Mouse (Mus musculus): ENCODE results near the gene Krt79. TPM values are rescaled to one million over a fixed set of nuclear protein-coding genes. Genes with fewer than 3 reads are reported as not detected.

Gene Krt79
- 1 to 10 TPM in 1 of 2 experiments, under 1 TPM in 1; 0.99 to 1.5 TPM for total RNA-seq (2021)
- long read RNA-seq, experiment 1, partial matches to known transcripts: 1 of 3 reads
- long read RNA-seq, experiment 1, other reads (novel, unspliced or antisense): 2 of 3 reads
- long read RNA-seq, experiment 2: 0 reads

DNA sequence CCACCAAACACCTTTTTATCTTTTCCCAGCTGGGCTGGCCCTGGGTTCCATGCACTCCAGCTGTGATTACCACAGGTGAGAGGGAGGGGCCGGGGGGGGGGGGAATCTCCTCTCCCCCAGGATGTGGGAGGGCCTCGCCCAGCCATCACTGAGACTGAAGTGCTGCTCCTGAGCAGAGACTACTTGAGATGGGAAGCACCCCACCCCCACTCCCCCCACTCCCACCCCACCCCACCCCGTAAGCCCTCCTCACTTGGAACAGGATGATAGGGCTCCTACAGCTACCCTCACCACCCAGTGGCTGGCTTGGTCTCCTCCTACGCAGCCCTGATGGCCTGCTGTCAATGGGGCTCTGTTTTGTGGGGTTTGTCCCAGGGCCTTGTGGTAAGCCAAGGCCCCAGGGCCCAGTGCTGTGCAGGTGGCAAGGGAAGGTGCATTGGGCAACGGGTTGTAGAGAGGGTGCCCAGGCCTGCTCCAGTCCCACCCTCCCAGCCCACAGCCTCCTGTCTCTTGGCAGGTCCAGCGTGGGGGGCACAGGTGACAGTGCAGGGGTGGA, at the start of gene Krt79:
TSS of gene Krt79 (minus strand) at position 51 of the 556 bp plus-strand sequence.
- DNase-seq: no peak

DNA sequence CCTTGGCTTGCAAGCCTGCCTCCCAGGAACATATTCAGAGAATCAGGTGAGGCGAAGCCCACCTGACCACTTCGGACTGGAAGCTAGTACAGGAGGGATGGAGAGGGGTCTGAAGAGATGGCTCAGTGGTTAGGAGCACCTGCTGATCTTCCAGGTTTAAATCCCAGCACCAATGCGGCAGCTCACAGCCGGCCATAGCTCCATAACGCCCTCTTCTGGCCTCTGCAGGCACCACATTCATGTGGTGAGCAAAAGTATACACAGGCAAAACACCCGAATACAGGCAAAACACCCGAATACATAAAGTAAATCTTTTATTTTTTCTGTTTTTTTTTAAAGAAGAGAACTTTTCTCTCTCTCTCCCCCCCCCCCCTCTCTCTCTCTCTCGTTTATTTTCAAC, 48.6 kb upstream of the Krt79 start:
- DNase-seq: no peak

DNA sequence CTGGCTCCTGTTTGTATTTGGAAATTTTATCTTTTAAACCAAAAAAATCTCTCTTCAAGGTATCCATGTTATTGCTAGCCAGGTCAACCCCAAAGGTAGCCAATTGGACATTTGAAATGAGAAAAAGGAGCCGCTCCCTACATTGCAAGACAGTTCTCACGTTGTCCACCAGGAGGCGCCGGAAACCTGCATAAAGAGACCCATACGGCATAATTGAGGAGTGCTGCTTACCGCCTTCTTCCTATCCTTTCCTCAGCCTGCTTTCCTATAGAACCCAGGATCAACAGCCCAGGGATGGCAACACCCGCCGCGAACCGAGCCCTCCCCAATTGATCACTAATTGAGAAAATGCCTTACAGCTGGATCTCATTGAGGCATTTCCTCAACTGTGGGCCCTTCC, 48.0 kb upstream of the Krt79 start:
- peak; percentile 83 for DNase-seq

DNA sequence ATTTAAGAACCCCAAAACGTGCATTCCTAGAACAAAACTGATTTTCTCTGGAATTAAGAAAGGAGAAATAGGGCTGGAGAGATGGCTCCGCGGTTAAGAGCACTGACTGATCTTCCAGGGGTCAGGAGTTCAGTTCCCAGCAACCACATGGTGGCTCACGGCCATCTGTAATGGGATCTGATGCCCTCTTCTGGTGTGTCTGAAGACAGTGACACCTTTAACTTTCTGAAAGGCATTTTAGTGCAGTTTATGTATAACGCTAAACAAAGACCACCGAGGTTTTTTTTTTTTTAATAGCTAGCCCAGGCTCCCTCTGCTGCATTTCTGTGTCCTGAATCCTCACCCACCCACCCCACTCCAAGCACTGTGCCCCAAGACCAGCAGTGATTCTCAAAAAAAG, 44.6 kb upstream of the Krt79 start:
- DNase-seq: no peak

DNA sequence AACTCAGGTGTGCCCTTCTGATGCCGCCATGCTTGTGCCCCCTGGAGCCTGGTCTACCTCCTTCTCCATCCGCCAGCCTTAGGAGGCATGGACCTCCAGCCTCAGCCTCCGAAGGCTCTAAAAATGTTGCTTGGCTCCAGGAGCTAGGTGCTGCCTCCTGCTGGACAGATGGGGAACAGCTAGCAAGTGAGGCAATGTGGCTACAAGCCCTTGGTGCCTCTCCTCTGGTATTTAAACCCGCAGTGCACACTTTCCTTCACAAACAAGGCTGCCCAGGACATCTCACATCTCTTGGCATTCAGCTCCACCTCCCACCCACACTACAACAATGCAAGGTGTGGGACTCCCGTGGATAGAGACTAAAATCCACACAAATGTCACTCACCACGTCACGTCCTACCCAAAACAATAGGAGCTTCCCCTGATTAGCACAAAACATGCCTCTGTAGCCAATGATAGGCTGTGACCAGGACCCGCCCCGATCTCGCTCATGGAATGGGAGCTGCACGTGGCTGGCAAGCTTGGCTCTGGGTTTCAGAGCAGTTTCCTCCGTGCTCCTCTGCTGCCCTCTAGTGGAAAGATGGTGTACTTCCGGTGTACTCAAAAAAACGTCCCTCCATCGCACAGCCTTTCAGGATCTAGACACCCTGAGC, 44.0 kb upstream of the Krt79 start:
- DNase-seq: peak; percentile 90 to 93

DNA sequence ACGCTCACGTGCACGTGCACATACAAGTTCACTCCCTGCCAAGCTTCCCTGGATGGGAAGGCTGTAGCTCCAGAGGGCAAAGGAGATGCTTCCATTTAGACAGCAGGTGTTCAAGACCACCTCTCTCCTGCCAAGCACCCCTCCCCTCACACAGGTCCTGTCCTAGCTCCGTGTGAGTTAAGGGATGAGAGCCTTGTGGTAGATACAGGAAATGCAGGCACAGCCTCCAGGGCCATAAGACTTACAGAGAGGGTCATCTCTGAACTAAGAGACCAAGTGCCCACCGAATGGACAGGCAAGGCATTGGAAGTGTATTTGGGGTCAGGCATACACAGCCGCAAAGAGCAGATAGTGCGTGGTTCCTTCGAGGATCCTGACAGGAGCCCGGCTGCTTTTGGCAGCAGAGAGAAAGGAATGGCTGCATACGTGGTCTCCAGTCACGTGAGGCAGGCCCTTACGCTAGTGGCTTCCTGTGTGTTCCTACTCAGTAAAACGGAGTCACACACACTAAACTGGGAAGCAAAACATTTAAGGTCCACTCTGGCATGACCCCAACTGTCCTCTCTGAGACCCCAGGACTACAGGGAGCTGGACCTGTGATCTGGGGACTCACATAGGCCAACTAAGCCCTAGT, 43.3 kb upstream of the Krt79 start:
- no peak for DNase-seq

DNA sequence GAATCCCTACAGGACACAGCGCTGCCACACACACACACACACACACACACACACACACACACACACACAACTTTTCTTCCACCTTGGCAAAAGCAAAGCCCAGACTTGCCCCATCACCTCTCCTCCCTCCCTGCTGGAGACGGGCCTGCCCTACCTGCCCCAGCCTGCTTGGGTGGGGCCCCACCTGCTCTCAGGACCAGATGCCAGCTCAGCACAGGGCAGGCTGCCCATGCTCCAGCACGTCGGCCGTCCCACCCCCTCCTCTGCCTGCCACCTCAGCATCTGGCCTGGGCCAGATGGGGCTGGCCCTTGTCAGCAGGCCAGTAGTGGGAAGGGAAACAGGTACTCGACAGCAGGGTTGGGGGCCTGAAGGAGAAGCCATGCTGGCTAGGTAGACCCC, 40.7 kb upstream of the Krt79 start:
- DNase-seq: no peak

DNA sequence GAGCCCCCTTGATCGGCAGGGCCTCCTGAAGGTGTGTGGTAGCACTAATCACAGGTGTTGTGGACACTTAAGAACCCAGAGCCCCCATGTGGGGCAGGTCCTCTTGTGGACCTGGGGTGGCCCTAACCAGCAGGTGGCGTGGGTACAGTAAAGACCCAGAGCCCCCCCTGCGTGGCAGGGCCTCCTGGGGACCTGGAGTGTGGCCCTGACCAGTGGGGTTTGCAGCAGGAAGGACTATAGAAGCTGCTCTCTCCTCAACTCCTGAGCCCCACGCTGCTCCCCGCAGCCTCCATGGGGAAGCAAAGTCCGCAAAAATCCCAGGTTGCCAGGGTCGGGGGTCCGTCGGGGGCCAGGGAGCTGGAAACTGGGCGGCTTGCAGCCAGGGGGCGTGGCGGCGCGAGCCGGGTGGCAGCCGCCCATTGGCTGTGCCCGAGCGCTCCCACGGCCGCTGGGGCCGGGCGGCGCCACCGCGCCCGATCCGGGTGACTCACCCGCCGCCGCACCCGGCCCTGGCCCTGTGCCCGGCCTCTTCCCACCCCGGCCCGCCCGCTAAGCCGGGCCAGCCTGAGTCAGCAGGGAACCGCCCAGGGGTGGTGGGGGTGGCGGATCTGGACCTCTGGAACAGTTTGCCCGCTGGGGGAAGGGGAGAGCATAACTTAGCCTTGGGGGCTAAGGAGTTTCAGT, 37.1 kb upstream of the Krt79 start:
- DNase-seq: peak; percentile 97 to 98

DNA sequence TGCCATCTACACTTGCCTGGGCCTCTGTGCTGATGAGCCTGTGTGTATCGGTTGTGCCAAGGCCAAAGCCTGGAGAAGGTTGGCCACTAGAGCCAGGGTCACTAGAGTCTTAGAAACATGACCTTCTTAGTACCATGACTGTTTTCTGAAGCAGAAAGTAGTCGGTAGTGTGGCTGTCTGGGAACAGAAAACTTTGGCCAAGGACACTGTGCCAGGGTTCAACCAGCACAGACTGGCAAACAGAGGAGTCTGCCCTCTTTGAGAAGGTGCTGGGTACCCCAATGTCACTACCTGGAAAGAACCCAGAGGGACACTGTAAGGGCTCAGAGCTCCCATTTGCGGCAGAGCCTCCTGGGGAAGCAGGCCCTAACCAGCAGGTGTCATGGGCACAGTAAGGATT, 36.5 kb upstream of the Krt79 start:
- DNase-seq: peak; percentile 54 to 56

DNA sequence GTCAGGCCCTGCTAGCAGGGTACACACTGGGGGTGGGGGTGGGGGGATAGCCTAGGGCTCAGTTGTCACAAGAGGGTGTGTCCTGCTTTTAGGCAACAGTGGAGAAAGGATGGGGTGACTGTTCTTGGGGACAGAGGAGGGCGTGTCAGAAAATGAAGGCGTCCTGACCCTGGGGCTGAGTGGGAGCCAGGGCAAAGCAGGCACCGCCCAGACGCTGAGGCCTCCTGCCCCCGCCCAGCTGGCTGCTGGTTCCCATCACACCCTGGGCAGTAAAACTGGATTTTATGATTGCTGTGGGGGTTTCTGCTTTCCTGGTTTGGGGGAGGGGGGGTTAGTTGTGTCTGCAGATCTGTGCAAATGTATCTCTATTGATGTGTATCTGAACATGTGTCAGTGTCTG, 35.9 kb upstream of the Krt79 start:
- peak in 1 of 2 experiments; percentile 61 for DNase-seq

DNA sequence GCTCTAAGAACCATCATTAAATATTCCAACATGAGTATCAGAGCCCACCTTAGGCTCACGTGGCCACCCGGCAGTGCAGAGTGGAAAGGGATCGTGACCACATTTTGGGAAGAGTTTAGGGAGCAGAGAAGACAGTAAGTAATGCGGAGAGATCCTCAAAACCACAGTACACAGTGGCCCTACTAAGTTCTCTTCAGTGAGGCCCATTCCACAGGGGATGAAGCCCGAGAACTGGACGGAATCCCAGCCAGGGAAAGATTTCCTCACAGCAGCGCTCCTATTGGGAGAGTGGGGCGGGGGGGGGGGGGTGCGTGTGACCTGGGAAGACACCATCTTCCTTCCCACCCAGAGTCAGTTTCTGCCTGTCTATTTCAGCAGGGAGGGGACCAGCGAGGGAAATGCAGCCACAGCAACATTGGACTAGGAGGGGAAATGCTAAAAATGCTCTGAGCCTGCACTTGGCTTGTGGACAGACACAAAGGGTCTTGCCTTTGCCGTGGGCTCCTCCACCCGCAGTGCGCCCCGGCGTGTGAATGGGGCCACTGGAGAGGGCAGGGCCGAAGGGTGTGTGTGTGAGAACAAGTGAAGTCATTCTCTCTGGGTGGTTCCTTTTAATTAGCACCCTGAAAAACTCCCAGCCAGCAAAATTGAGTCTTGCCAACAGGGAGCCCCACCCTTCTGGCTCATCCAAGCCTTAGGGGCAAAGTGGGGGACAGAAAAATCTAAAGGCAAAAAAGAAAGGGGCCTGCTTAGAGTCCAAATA, 34.1 kb upstream of the Krt79 start:
- no peak for DNase-seq

DNA sequence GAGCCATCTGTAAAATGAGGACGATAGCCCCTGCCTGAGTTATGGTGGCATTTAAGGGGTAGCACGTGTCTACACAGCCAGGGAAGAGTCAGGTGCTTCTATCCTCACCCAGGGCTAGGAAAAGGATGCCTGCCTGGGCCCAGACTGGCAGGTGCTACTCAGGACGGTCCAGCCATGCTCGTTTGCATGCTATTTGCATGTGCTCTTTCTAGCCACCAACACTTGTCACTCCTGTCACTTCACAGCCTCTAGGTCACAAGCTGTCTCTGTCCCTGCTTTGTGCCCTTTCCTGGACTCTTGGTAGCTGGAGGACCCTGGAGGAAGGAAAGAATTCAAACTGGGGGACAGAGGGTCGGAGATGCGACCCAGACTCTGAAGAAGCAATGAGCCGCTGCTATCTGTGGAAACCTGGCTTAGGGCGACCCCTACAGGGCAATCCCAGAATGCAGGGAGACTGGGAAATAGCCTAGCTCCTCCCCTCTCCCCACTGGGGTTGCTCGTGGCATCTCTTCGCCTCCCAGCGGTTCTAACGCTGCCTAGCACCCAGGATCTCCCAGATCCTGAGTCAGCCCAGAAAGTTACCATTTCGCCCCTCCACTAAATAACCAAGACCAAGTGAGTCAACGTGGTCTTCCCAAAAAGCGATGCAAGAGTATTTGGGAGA, 33.4 kb upstream of the Krt79 start:
- peak; percentile 93 to 94 for DNase-seq

DNA sequence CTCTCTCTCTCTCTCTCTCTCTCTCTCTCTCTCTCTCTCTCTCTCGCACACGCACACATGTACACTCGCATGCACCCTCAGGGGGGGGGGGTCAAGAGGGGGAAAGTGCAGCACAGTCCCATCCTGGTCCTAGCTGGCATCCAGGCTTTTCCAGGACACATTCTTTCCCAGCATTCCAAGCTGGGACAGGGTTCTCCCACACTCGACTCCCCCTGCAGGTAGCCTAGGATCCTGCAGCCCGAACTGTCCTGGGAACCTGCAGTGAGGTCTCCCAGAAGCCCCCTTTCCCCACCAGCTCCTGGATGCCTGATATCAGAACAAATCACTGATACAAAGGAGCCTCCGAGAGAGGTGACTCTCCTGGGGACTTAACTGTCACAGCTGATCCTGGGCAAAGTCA, 30.4 kb upstream of the Krt79 start:
- DNase-seq: peak; percentile 58 to 62

DNA sequence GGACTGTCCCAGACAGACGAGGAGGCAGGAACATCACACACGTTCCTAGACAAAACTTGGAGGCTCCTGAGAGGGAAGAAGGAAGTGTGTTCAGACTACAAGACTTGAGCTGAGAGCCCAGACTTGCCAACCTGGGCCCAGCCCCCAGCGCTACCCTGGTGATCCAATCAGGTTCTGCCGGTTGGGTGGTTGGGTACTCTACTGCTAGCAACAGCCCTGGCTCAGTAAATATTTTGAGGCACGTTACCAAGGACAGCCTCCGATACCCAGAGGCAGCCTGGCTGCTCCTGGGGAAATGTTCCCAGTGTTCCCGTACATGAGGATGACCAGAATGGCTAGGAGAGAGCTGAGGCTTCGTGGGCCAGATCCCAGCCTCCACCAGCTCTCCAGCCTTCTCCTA, 26.7 kb upstream of the Krt79 start:
- DNase-seq: no peak

DNA sequence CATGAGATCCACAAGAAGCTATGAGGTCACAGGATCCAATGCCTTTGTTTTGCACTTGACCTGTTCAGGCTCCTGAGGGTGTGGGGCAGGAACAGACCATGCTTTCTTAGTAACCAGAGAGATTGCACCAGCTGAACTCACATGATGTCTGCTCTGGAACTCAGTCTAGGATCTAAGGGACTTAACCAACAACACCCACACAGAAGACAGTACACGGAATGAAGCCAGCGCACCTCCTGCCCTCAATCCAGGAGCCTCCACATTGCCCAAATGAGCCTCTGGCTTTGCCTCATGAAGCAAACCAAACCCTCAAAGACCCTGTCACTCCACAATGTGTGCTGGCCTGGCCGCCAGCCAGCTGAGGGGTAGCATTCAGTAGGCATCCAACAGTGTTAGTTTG, 18.8 kb upstream of the Krt79 start:
- DNase-seq: no peak

DNA sequence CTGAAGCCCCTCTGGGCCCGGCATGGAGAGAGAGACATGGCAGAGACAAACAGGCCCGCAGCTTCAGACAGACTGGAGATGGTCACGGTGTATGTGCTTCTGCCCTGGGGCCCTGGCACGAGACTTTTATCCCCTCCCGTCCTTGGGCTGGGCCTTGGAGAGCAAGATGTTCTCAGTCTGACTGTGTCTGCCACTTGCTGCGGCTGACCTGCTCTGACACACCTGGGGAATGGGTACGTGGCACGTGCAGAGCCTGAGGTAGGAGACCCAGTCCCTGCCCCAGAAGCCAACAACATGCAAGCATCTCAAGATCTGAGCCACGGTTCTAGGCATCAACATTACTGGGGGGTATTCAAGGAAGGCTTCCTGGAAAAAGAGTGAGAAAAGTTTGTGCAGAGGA, 14.1 kb upstream of the Krt79 start, which contains the start of gene Krt78:
TSS of gene Krt78 (minus strand) at position 101 of the 400 bp plus-strand sequence.
- no peak for DNase-seq

DNA sequence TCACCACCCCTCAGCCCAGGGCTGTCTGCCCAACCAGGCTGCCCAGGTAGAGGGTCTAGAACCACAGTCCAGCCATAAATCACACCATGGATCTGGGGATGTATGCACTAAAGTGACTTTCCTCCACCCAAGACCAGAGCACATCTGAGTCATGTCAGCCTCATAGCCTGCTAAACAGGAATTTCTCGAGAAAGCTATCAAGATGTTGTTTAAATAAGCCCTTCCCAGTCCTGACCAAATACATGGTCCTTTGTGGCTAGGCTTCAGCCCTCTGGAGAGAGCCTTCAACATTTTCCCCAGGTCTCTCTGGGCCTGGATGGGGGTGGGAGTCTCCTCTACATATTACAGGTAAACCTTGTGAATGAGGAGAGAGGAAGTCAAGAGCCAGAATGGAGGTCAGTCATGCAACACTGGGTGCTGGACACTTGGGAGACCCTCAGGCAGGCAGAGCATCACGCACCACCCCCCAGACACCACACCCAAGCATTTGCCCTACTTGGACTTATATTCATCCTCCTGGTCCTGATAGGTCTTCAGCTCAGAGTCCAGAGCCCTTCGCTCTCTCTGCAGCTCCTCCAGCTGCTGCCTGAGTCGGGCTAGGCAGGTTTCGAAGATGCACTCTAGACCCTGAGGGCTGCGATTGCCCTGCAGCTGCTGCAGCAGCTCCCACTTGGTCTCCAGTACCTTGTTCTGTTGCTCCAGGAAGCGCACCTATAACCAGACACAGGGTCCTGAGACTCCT, 12.8 kb upstream of the Krt79 start:
- DNase-seq: no peak

DNA sequence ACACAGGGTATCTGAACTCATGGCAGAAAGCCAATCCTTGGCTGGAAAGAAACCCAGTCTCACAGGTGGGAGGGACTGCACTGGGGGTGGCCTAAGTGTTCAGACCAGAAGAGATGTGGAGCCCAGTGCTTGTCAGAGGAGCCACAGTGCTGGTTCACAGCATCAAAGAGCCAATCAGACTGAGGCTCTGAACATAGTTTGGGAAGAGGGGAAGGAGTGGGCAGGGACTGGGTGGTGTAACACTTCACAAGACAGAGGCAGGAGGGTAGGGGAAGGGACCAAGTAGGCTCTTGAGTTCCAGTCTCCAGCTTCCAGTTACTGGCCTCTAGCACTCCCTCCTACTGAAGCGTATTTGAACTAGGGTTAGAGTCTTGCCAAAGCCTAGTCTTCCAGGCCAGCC, 5.3 kb upstream of the Krt79 start:
- no peak for DNase-seq

DNA sequence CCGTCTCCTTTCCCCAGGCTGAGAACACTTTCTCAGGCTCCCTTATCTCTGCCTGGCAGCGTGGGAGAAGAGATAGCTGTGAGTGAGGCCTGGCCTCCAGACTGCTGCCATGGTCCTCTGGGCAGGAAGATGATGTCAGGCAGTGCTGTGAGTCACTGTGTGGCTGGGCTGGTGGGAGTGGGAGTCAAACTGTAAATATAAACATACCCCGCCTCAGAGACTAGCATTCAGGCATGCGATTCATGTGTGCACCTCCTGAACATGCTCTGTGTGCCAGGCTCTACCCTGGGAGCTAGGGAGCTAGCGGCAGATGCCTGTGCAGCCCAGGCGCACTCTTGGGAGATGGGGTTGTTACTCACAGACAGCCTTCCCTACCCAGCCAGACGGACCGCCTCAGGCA, 1.8 kb upstream of the Krt79 start:
- peak in 1 of 2 experiments; percentile 21 for DNase-seq

DNA sequence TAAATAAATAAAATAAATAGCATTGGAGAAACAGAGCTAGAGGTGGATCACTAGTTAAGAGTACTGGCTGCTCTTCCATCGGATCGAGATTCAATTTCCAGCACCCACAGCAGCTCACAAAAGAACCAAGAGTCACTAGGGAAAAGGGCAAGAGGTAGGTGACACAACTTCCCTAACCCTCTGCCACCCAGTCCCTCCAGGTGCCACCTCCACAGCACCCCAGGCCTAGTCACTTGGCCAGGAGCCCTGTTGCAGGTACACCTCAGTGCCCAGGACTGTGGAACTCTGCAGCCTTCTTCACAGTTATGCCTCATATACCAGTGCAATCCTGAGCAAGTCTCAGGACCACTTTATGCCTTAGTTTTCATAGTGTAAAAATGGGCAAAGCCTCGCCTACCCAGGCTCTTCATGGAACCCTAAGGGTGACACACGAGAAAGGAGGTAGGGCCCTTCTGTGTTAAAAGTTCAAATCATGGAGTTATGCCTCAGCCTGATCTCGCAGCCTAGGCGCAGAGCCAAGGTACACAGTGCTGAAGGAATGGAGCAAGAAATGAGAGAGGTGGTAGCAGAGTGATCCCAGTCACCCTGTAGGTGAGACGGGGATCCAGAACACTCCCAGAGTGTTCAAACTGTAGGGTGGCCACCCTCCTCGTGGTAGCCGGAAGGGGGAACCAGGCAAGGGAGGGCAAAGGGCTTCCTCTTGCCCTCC, 1.4 kb downstream of the Krt79 start:
- DNase-seq: peak in 1 of 2 experiments; percentile 43
